Mouse (Mus musculus) kidney, adult 8-10 months (tissue): ENCODE measurements at regions not wholly inside any gene's neighbourhood (a gene's known extent, or its start where the extent isn't known, plus 50 kb on each side); places are given as distances from the start of the nearest gene placed in this dataset.

ENCODE experiments used
- DNase-seq, 2 experiments: peaks; one replicate each; pipeline ENCODE4 v3.0.0; 2022

- no peak for DNase-seq
Measured at GRCm38 (mm10) chr2:8291357-8291756, 782.0 kb upstream of the Celf2 start.

DNA sequence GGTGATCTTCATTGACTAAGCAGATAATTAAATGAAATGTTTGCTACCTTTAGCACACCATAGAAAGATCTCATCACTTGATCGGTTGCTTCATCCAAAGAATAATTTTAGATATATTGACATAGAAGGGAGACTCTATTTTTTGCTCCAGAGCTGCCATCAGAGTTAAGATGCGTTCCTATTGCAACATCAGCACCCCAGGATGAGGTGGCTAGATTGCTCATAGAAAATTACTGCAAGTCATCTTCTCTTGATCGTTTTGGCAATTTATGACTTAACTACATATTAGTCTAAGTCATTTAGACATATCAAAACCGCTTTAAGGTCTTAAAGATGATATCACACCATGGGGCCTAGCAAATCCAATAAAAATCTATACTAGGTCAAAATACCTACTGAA, 778.0 kb upstream of the Celf2 start:
- DNase-seq, result no peak

DNA sequence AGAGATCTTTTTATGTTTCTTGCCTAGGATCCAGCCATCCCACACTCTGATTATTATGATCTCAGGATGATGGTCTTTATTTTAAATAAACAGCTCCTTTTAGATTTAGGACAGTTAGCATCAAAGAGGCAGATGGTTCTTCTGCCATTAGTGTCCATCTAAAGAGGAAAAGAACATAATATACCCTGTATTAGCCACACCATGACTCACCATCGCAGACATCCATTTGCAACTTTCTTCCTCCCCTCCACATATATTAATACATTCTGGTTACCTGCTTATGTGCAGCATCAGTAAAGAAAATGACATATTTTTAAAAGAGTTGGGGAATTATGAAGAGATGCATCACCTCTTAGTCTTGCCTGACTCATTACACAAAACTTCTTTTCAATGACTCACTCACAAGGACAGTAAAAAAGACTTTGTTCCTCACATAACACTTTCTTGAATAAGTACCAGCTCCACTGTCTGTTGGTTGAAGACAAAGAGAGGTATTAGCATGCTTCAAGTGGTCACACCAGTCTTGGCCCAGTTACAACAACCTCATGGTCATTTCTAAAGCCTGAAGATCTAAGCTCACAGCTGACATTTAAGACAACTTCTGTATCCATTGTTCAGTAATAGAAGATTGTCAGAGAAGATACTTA, 766.9 kb upstream of the Celf2 start:
- no peak for DNase-seq
